Mouse (Mus musculus) megakaryocyte progenitor cell, adult 5-6 weeks (primary cell): ENCODE data around the gene Mal. TPM values are rescaled to one million over a fixed set of nuclear protein-coding genes. Genes with fewer than 3 reads are reported as not detected.
"Not testable (repeated sequence)": the region's sequence is repeated elsewhere in the genome, so short reads cannot be mapped to it uniquely, and the experiment has no call there.

Experiments
- ATAC-seq: replicated peaks from 2 replicates; pipeline ENCODE4 v1.8.0; 2016; ENCODE audit warnings: mild to moderate bottlenecking, moderate TSS enrichment, inconsistent platforms; ENCODE audit not compliant: poor library complexity
- total RNA-seq, 2 experiments: library from RNA; stranded (forward) in 1 of 2; stranded (reverse) in 1 of 2; fragments of 157-497, 149-512 nt in 1 of 2; fragments of 200-1000 nt in 1 of 2; gene quantifications; 2 replicates each; pipeline versions ENCODE4 v1.2.3 to v1.2.4; 2015 to 2017

The Mal gene
- total RNA-seq, 2 experiments from 2014 or later: not detected

DNA sequence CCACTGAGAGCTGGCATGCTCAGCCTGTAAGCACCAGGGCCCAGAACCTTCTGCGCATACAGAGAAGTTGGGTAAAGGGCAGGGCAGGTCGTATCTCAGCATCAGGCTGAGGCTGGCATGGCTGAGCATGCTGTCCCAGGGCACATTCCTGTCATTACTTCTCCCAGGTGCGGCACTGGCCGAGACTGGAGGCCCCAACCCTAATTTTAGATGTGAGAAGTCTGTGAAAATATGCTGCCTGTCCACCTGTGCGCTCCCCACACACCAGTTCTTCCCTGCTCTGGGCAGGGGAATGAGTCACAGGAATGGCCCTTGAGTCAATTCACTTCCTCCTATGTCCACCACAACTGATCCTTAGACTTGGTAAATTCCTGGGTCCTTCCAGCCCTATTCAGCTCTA, 30.8 kb downstream of the Mal start:
- ATAC-seq: no peak

DNA sequence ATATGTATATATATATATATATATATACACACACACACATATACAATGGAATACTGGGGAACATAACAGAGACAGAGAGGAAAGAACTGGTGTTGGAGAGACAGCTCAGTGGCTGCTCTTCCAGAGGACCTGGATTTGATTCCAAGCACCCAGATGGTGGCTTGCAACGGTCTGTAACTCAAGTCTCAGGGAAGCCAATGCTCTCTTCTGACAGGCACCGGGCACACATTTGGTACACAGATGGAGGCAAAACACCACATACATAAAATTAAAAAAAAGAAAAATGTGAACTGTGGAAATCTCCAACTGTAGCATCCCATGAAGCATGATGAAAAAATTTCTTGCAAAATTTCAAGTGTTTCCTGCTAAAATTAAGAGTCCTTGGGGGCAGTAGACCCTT, 31.7 kb downstream of the Mal start:
- no peak for ATAC-seq

DNA sequence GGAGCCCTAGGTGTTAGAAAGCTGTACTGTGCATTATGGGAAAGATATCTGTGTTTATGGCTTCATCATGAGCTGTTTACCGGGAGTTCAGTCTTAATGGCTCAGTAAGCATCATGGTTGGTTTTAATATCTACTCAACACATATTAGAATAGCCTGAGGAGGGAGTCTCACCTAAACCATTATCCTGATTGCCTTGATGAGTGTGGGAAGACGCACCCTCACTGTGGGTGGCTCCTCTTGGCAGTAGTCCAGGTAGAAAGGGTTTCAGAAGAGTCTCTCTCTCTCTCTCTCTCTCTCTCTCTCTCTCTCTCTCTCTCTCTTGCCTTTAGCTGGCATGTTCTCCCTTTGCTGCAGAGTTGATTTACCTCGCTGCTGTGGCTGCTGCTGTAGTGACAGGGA, 34.4 kb downstream of the Mal start:
- ATAC-seq: no peak

DNA sequence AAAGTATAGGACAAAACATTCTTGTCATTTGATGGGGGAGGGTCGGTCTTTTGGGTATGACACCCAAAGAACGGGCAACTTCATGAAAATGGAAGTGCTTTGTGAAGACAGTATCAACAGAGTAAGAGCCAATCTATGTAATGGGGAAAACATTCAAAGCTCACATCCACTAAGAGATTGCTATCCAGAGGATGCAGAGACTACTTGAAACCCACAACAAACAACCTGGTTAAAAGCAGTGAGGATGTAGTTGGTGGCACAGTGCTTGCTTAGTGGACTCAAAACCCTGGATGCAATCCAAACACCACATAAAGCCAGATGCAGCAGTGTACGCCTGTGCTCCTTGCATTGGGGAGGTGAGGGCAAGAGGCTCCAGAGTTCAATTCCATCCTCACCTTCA, 37.2 kb downstream of the Mal start:
- ATAC-seq: no peak

DNA sequence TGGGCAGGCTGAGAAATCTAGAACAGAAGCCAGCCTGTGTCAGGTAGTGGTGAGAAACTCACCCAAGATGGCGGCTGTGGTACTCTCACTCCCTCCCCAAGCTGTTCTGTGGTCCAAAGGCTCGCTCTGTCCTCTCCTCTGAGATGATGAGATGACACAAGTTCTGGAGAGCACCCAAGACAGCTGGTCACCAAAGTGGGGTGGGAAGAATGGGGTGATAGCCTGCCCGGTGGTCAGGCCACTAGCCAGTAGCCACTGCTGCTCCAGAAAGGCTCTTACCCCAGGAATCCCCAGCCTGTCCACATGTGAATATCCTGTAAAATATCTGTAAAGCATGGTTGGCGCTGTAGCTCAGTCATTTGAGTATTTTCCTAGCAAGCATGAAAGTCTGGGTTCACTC, 44.2 kb downstream of the Mal start:
- no peak for ATAC-seq

DNA sequence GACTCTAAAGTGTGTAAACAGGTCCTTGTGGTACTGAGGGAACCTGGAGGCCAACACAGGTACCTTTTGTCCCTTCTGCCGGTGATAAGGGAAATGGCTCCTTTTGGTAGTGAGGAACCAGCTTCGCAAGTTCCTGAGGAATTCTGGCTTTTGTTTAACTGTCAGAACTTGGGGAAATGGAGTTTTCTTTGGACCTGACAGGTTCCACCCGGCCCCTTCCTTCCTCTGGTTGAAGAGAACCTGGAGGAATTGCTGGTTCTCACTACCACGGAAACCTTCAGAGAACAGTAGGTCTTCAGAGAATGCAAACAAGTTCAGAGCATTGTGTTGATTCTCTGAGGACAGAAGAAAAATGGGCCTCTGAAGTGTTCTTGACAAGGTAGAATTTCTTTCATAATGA, 45.1 kb downstream of the Mal start:
- ATAC-seq: no peak

DNA sequence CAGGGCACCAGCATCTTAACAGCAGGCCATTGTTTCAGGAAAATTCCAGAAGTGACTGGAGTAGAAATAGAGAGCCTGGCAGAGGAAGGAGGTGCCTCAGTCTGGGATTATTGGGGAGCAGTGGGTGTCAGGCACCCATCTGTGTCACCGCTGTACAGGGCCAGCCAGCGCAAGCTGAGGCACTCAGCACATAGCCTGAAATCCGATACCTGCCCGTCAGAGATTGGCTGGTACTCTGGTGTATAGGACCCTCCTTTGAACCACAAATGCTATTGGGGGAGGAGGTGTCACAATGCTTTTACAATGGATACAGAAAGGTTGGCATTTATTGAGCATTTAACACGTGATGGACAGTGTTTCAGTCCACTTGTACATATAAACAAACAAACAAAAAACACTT, 47.5 kb downstream of the Mal start:
- ATAC-seq: no peak

DNA sequence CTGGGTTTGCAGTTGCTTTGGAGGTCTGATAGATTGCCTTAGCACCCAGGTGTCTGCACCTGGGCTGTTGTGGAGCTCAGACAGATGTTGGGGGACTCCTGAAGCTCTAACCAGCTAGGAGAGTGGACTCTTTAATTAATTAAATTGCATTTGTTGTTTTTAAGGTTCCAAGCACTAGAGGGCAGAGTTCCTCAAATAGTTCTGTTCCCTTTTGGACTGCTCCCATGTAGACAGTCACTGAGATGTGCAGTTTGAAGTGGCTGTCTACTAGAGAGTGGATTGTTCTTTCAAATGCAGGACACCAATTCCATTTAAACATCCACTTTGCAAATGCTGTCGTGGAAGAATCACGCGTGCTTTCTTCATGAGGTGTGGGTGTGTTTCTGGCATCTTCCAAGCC, 48.3 kb downstream of the Mal start:
- ATAC-seq: peak; percentile 76

DNA sequence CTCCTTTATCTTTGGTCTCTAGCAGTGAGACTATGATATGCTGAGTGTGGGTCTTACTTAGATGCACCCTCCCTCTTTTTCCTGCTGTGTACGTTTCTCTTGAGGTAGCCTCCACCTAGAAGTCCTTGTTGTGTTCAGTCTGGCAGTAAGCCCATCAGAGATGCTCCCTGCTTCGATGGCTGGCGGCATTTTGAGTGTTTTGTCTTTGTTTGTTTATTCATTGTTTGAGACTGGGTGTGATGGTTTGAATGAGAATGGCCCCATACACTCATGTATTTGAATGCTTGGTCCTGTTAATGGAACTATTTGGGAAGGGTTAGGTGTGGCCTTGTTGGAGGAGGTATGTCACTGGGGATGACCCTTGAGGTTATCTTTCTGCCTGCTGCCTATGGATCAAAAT, 51.3 kb downstream of the Mal start:
- no peak for ATAC-seq

DNA sequence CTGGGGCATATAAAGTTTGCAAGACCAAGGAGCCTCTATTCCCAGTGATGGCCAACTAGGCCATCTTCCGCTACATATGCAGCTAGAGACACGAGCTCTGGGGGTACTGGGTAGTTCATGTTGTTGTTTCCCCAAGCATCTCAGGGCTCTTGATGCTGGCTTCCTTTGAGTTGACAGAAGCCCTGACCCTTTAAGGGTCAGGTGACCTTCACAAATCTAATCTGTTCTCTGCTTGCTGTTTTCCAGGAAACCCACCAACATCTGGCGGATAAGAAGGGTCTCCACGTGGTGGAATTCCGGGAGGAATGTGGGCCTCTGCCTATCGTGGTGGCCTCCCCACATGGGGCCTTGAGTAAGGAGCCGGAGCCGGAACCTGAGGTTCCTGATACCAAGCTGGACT, 53.1 kb downstream of the Mal start:
- not testable (repeated sequence) for ATAC-seq

DNA sequence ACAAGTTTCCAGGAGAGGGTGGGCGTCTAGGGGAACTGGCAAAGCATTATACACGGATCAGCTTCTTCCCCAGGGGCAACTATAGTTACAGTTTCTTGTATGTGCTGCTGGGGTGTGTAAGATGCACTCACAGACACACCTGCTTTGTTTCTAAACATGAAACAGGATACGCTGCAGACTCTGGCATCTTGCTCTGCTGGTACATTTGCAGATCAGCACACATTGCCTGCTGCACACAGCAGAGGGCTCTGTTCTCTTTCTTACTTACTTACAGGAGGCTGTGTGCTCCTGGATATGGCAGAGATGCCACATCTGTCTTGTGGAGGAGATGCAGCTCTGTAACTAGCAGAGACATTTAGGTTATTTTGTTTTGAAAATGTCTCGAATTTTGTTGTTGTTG, 65.7 kb downstream of the Mal start:
- ATAC-seq: no peak

DNA sequence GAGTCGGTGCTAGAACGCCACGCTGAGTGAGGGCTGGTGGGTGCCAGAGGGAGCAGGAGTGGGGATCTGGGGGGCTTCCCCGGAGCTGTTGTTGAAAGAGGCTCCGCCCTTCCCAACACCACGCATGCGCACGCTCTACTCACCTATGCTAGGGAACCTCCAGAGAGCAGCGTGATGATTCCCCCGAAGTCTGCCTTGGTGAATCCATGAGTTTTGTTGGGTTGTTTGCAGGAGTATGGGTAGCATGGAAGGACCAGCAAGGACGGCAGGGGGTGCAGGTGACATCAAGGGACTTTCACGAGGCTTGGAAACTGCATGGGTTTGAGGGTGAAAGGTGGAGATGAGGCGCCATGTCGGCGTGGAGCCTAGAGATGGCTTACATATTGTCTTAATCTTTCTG, 66.3 kb downstream of the Mal start:
- no peak for ATAC-seq

DNA sequence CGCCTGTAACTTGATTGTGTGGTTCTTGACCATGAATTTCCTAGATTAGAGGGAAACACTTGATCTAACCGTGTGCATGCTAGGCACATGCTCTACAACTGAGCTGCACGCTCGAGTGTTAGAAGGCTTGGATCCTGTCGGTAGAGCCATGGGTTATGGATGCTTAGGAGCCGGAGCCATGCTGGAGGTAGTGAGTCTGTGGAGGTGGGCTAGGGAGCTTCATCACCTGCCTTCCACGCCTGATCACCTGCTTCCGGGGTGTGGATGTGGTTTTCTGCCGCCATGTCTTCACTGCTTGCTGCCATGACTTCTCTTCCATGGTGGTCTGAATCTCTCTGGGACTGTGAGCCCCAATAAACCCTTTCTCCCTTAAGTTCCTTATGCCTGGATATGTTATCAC, 67.6 kb downstream of the Mal start:
- ATAC-seq: no peak

DNA sequence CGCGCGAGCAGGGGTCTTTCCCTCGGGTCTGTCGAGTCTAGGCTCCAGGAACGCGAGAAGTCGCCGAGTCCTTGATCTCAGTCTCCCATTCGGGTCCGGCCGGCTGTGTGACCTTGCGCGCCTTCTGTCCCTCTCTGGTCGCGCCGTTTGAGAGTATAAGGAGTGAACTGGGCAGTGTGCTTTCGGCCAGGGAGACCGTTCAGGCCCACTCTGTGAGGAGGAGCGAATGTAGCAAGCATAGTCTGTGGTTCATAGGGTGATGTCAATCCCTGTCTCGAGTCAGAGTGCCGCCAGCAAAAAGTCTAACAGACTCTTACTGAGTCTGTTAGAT, 69.0 kb downstream of the Mal start:
- ATAC-seq: peak; percentile 12; the same call in 1 of the 2 replicates

DNA sequence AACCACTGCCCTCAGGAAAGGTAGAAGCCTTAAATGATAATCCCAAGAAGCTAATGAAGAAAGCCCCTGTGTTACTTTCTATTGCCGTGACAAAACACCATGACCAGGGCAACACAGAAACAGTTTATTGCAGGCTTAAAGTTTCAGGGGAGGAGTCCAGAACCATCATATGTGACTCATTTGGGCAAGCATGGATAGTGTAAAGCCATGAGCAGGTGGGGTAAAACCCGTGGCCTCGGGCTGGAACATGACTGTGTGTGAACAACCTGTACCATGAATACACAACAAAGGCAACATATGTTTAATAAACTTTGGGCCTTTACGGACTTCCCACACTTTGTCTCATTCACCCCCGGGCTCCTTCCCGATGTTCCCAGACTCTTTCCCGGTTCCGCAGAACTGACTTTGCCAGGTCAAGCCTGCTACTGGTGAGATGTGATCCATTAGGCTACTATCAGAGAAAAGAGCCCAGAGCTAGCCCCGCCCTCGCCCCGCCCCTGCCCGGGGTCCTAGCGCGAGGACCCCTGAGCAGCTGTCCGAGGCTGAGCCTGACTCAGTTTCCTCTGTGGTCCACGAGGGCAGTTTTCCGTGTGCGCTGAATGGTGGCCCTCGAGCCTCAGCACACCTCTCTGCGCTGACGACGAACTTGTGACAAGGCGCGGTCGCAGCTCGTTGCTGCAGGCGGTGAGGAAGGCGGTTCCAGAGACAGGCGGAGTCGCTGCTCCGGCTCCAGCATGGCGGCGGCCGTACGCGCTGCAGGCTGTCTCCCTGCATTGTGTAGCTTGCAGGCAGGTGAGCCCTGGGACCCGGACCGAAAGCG, 69.6 kb downstream of the Mal start, which contains the start of the genes Zfp661 and Mrps5:
Gene Zfp661 (minus strand): TSS at position 401 of the 820 bp plus-strand sequence.
Gene Mrps5 (plus strand): TSS at position 529 of the 820 bp plus-strand sequence.
- peak; percentile 62 for ATAC-seq

DNA sequence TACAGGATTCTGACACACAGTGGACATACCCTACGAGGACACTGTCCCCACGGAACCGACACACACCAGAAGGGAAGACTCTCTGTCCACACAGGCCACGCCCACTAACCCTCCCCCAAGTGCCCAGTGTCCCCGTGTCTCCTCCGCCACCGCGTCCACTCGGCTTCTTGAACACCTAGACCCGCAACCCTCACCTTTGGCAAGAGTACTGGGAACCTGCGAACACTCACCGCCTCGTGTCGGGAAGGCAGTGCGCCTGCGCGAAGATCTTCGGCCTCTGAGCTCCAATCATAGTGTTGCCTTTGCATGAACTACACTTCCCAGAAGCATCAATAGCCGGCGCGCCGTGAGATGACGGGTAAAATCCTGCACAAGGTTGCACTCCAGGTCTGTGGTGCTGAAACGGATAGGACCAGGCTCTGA, 72.0 kb downstream of the Mal start:
- peak; percentile 84 for ATAC-seq

Other genes with a start within 250 kb of the Mal start
- gene Gpat2, start 231.5 kb downstream of the Mal start, total RNA-seq (2015): not detected in 2 replicates
- gene Gpat2, start 231.5 kb downstream of the Mal start, total RNA-seq (2017): 0.12 TPM in 1 of 2 replicates, not detected in the other
- 23.5 and 23.7 TPM in 2 replicates for gene Fahd2a, start 212.1 kb downstream of the Mal start, total RNA-seq (2015)
- 5.7 and 6.9 TPM in 2 replicates for gene Fahd2a, start 212.1 kb downstream of the Mal start, total RNA-seq (2017)
- gene Kcnip3, start 134.6 kb downstream of the Mal start, total RNA-seq (2015): 32.3 and 37.5 TPM in 2 replicates
- 15.8 and 22.2 TPM in 2 replicates for gene Kcnip3, start 134.6 kb downstream of the Mal start, total RNA-seq (2017)
- gene Prom2, start 115.2 kb downstream of the Mal start, total RNA-seq (2015): not detected in 2 replicates
- not detected in 2 replicates for gene Prom2, start 115.2 kb downstream of the Mal start, total RNA-seq (2017)
- 2.8 and 4.7 TPM in 2 replicates for gene Zfp661, start 69.6 kb downstream of the Mal start, total RNA-seq (2015)
- gene Zfp661, start 69.6 kb downstream of the Mal start, total RNA-seq (2017): 2.6 and 4.9 TPM in 2 replicates
- 29.1 and 37.2 TPM in 2 replicates for gene Mrps5, start 69.5 kb downstream of the Mal start, total RNA-seq (2015)
- gene Mrps5, start 69.5 kb downstream of the Mal start, total RNA-seq (2017): 121 and 187 TPM in 2 replicates
- not detected in 2 replicates for gene Mall, start 73.2 kb upstream of the Mal start, total RNA-seq (2015)
- not detected in 2 replicates for gene Mall, start 73.2 kb upstream of the Mal start, total RNA-seq (2017)
- 8.2 and 10.2 TPM in 2 replicates for gene Nphp1, start 132.2 kb upstream of the Mal start, total RNA-seq (2015)
- 12.9 and 14.9 TPM in 2 replicates for gene Nphp1, start 132.2 kb upstream of the Mal start, total RNA-seq (2017)
- 24.5 and 25.1 TPM in 2 replicates for gene Mtln, start 135.8 kb upstream of the Mal start, total RNA-seq (2015)
- gene Mtln, start 135.8 kb upstream of the Mal start, total RNA-seq (2017): 31.2 and 43.8 TPM in 2 replicates
- 60.6 and 75.7 TPM in 2 replicates for gene Bub1, start 175.2 kb upstream of the Mal start, total RNA-seq (2015)
- gene Bub1, start 175.2 kb upstream of the Mal start, total RNA-seq (2017): 55.3 and 65.0 TPM in 2 replicates
- gene Acoxl, start 182.2 kb upstream of the Mal start, total RNA-seq (2015): not detected in 2 replicates
- 0.10 TPM in 1 of 2 replicates, not detected in the other for gene Acoxl, start 182.2 kb upstream of the Mal start, total RNA-seq (2017)